Mouse (Mus musculus) lung, embryonic 15.5 days (tissue): ENCODE data around the gene Gm3636. TPM values are rescaled to one million over a fixed set of nuclear protein-coding genes. Genes with fewer than 3 reads are reported as not detected.
A peak's percentile ranks its signal among the peaks of the same experiment; 100 is the strongest.
"Not testable (repeated sequence)": the region's sequence is repeated elsewhere in the genome, so short reads cannot be mapped to it uniquely, and the experiment has no call there.

Experiments used
- ATAC-seq: fragments of 200-750 bp; cut with Nextera tagmentation; 2 replicates; pipeline ENCODE4 v1.8.0; 2017; ENCODE audit warnings: moderate number of reproducible peaks, borderline replicate concordance; ENCODE audit not compliant: low FRiP score, low TSS enrichment; ENCODE audit errors: extremely low read depth
- H3K27ac ChIP-seq: fragments of 300-500 bp; sonication (generic); 2 replicates; pipeline ENCODE4 v1.5.1; 2015; ENCODE audit warnings: moderate library complexity, mild to moderate bottlenecking, inconsistent platforms
- H3K27me3 ChIP-seq: fragments of 300-500 bp; sonication (generic); 2 replicates; pipeline ENCODE4 v1.6.1; 2015; ENCODE audit warnings: inconsistent platforms
- H3K36me3 ChIP-seq: fragments of 300-500 bp; sonication (generic); 2 replicates; pipeline ENCODE4 v1.6.1; 2015; ENCODE audit warnings: inconsistent platforms
- H3K4me1 ChIP-seq: fragments of 300-500 bp; sonication (generic); 2 replicates; pipeline ENCODE4 v1.6.1; 2015; ENCODE audit warnings: inconsistent platforms
- H3K4me2 ChIP-seq: fragments of 300-500 bp; sonication (generic); 2 replicates; pipeline ENCODE4 v1.6.1; 2015; ENCODE audit warnings: inconsistent platforms, mild to moderate bottlenecking, moderate library complexity
- H3K4me3 ChIP-seq: fragments of 300-500 bp; sonication (generic); 2 replicates; pipeline ENCODE4 v1.5.1; 2015; ENCODE audit warnings: mild to moderate bottlenecking, inconsistent platforms
- H3K9ac ChIP-seq: fragments of 300-500 bp; sonication (generic); 2 replicates; pipeline ENCODE4 v1.6.1; 2015; ENCODE audit warnings: inconsistent platforms
- H3K9me3 ChIP-seq: fragments of 300-500 bp; sonication (generic); 2 replicates; pipeline ENCODE4 v1.6.1; 2016; ENCODE audit warnings: inconsistent platforms
- WGBS: fragments of 180-500 bp; shearing (Covaris S2); methylation state at CpG from one replicate; pipeline ENCODE4 v1.1.7; 2015; 5-methylcytosine and 5-hydroxymethylcytosine counted together
- polyA plus RNA-seq: library from polyadenylated mRNA; unstranded; fragments of >200 nt; fragmentation: Nextera tagmentation; extraction: Ambion mirVana; gene quantifications from 2 replicates; pipeline ENCODE4 v1.2.1, GENCODE M21; 2015

Gm3636 gene
- polyA plus RNA-seq: 2.9 and 3.0 TPM in 2 replicates

GRCm38 (mm10) chr14:6742232-6742631 is at the start of gene Gm3636:
Gene Gm3636 (minus strand): TSS chr14:6742332.
- not testable (repeated sequence) for ATAC-seq, H3K27me3 ChIP-seq, H3K4me1 ChIP-seq, H3K9me3 ChIP-seq, H3K9ac ChIP-seq, H3K4me3 ChIP-seq, H3K36me3 ChIP-seq, H3K27ac ChIP-seq, H3K4me2 ChIP-seq
- no CpG with 5 or more reads among the region's 2 CpGs for WGBS

GRCm38 (mm10) chr14:6774311-6774710 is 32.2 kb upstream of the Gm3636 start, which contains the start of gene Gm8362:
Gene Gm8362 (minus strand): TSS chr14:6774411.
- not testable (repeated sequence) for H3K9me3 ChIP-seq, H3K36me3 ChIP-seq, H3K4me3 ChIP-seq, H3K9ac ChIP-seq, ATAC-seq, H3K27ac ChIP-seq, H3K27me3 ChIP-seq, H3K4me1 ChIP-seq, H3K4me2 ChIP-seq
- 67% methylated on average over 1 of the region's 1 CpGs for WGBS

- H3K4me3 ChIP-seq: peak overlapping the region; percentile 42
- not testable (repeated sequence) for H3K27ac ChIP-seq, H3K9ac ChIP-seq, H3K9me3 ChIP-seq, H3K27me3 ChIP-seq, H3K36me3 ChIP-seq, ATAC-seq, H3K4me1 ChIP-seq
- 0% methylated on average over 5 of the region's 13 CpGs for WGBS
- H3K4me2 ChIP-seq: peak overlapping the region; percentile 57
These were observed 15.1 kb upstream of the Gm3636 start for GRCm38 (mm10) chr14:6757231-6757536.

- Histone ChIP-seq H3K4me2 (peak overlapping the region; percentile 57), H3K4me3 (peak overlapping the region; percentile 42), H3K27ac (0 out of 2 replicates have a peak overlapping the region, but pooled peaks have one; percentile 19)
- H3K36me3 ChIP-seq, H3K27me3 ChIP-seq, H3K4me1 ChIP-seq, H3K9ac ChIP-seq, ATAC-seq, H3K9me3 ChIP-seq: not testable (repeated sequence)
- 0% methylated on average over 21 of the region's 67 CpGs for WGBS
These were observed 14.5 kb upstream of the Gm3636 start for GRCm38 (mm10) chr14:6756384-6757230.

GRCm38 (mm10) chr14:6720151-6720550 is 22.0 kb downstream of the Gm3636 start, which contains the start of gene Gm8050:
Gene Gm8050 (minus strand): TSS chr14:6720251.
- WGBS: 67% methylated on average over 1 of the region's 2 CpGs
- H3K9me3 ChIP-seq, H3K9ac ChIP-seq, H3K4me2 ChIP-seq, H3K4me1 ChIP-seq, H3K27ac ChIP-seq, H3K4me3 ChIP-seq, H3K36me3 ChIP-seq, ATAC-seq, H3K27me3 ChIP-seq: not testable (repeated sequence)

Other genes starting within 250 kb of the Gm3636 start
- not detected in 2 replicates for gene Gm8356, start 205.0 kb downstream of the Gm3636 start, polyA plus RNA-seq
- not detected in 2 replicates for gene Gm3629, start 151.7 kb downstream of the Gm3636 start, polyA plus RNA-seq
- not detected in 2 replicates for gene Gm3460, start 119.9 kb downstream of the Gm3636 start, polyA plus RNA-seq
- not detected in 2 replicates for gene Gm10251, start 58.2 kb downstream of the Gm3636 start, polyA plus RNA-seq
- gene Gm8050, start 22.1 kb downstream of the Gm3636 start, polyA plus RNA-seq: not detected in 2 replicates
- not detected in 2 replicates for gene Gm8362, start 32.1 kb upstream of the Gm3636 start, polyA plus RNA-seq
- not detected in 2 replicates for gene Gm3642, start 98.0 kb upstream of the Gm3636 start, polyA plus RNA-seq
- 0.75 and 0.84 TPM in 2 replicates for gene Gm3667, start 147.6 kb upstream of the Gm3636 start, polyA plus RNA-seq
- not detected in 2 replicates for gene Gm6356, start 231.5 kb upstream of the Gm3636 start, polyA plus RNA-seq